Mouse (Mus musculus): ENCODE results near the gene Usp29.

DNA sequence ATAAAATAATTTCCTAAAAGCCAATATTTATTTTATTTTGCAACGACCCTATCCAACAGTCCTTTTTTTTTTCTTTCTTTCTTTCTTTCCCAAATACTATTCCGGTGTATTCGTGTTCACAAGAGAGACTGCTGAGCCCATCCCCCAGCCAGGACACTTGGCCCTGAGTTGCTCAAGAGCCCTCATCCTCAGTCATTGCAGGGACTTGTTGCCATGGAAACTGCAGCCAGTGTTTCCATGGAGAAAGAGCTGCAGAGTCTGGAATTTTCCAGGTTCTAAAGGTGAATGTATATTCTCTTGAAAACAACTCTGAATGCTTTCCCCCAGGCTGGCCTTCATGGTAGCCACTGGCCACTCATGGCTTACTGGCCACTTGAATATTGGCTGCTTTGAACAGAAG lies 80.2 kb downstream of the Usp29 start:
- TF ChIP-seq CTCF (IDR thresholded peaks at IDR 0.05; ENCODE audit: control insufficient read depth, insufficient read depth, insufficient read length) (no peak), USF1 (IDR thresholded peaks at IDR 0.05; ENCODE audit: low read depth) (no peak)
